Comparison of ENCODE assay signal across 10 mouse cellular contexts in genomic region chr4:57860204-57860611, GRCm38 (mm10). TPM values are rescaled to one million over a fixed set of nuclear protein-coding genes. Genes with fewer than 3 reads are reported as not detected.
A peak's percentile ranks its signal among the peaks of the same experiment; 100 is the strongest.
DNase-seq lines count a peak whose midpoint lies in the region; ATAC-seq and TF ChIP-seq lines count a peak whose summit lies in the region.
"Had no signal": no experiment of that assay in that cellular context is flagged by ENCODE, and none has a peak within 500 bp of the region (broad histone marks: within the 10 kb centered on the region; RNA-seq: fewer than 3 reads in every experiment).

No protein-coding gene starts in this region.

- no peak overlapping the region for H3K4me2 ChIP-seq in kidney, embryonic 16.5 days (replicated peaks; ENCODE audit: low read depth, low read length)
- H3K4me2 ChIP-seq: lung, embryonic 15.5 days had no signal

- peaks cover 24% of the 10 kb centered on the region; the same call in 1 of the 2 replicates for H3K4me1 ChIP-seq in kidney, embryonic 16.5 days (ENCODE audit: insufficient read depth, low read length)
- peaks cover 35% of the 10 kb centered on the region for H3K4me1 ChIP-seq in kidney, adult 2 months (ENCODE audit: control insufficient read depth, insufficient read depth, low read length)
- no peaks in the 10 kb centered on the region for H3K4me1 ChIP-seq in cerebellum, adult 2 months (ENCODE audit: control insufficient read depth, insufficient read depth, low read length)

- H3K27me3 ChIP-seq in kidney, embryonic 16.5 days (ENCODE audit: insufficient read depth, low read length) = no peaks in the 10 kb centered on the region
- H3K27me3 ChIP-seq in kidney, adult 2 months (replicated peaks; ENCODE audit: control insufficient read depth, insufficient read depth, low read length) = no peaks in the 10 kb centered on the region
- H3K27me3 ChIP-seq in cerebellum, adult 2 months (ENCODE audit: control insufficient read depth, insufficient read depth, low read length) = no peaks in the 10 kb centered on the region
- H3K27me3 ChIP-seq: lung, embryonic 15.5 days had no signal

- peak; percentile 57 for DNase-seq in kidney, adult 11 months
- DNase-seq in gastrocnemius, postnatal 14 days = peak; percentile 40
- DNase-seq in kidney, adult 2 months = peak; percentile 78
- DNase-seq in lung, postnatal 36 days = peak; percentile 74
- DNase-seq in thymus, postnatal 14 days = no peak
- DNase-seq in cerebellum, adult 2 months = no peak
- DNase-seq: cerebellum, adult 9-10 months had no signal

- peaks cover 30% of the 10 kb centered on the region for H3K36me3 ChIP-seq in kidney, embryonic 16.5 days (ENCODE audit: insufficient read depth, low read length)
- peaks cover 8% of the 10 kb centered on the region; the same call in 1 of the 2 replicates for H3K36me3 ChIP-seq in kidney, adult 2 months (ENCODE audit: control insufficient read depth, insufficient read depth, low read length)

- H3K27ac ChIP-seq in kidney, embryonic 16.5 days (ENCODE audit: low read length) = no peak overlapping the region
- peak overlapping the region; percentile 49 for H3K27ac ChIP-seq in kidney, adult 2 months (ENCODE audit: insufficient read depth, low read depth, low read length)
- H3K27ac ChIP-seq in cerebellum, adult 2 months (ENCODE audit: insufficient read depth, low read length) = no peak overlapping the region
- H3K27ac ChIP-seq: lung, embryonic 15.5 days had no signal

- TF ChIP-seq CTCF in kidney, adult 2 months (conservative IDR thresholded peaks at IDR 0.05; ENCODE audit: insufficient read depth, insufficient read length, low read depth, low read length) = peak; percentile 31
- TF ChIP-seq CTCF in cerebellum, adult 2 months (IDR thresholded peaks at IDR 0.05; ENCODE audit: borderline replicate concordance, insufficient read depth, low read depth, low read length) = no peak

- H3K9me3 ChIP-seq in kidney, embryonic 16.5 days (ENCODE audit: low read length) = no peaks in the 10 kb centered on the region
- H3K9me3 ChIP-seq: lung, embryonic 15.5 days had no signal

- 56% methylated on average over 6 of the region's 6 CpGs for WGBS in kidney, embryonic 16.5 days
- WGBS in kidney, adult 2 months = 34% methylated on average over 6 of the region's 6 CpGs
- 87% methylated on average over 6 of the region's 6 CpGs for WGBS in cerebellum, adult 2 months

- no peak overlapping the region for H3K4me3 ChIP-seq in kidney, embryonic 16.5 days (ENCODE audit: low read length)
- no peak overlapping the region for H3K4me3 ChIP-seq in kidney, adult 2 months (ENCODE audit: insufficient read depth, low read depth, low read length)
- H3K4me3 ChIP-seq in cerebellum, adult 2 months (replicated peaks; ENCODE audit: insufficient read depth, low read depth, low read length) = no peak overlapping the region
- H3K4me3 ChIP-seq: lung, embryonic 15.5 days; myocyte had no signal

- no peak for ATAC-seq in kidney, embryonic 16.5 days (ENCODE audit: low FRiP score, low TSS enrichment)

- no peak for TF ChIP-seq POLR2A in kidney, adult 2 months (IDR thresholded peaks at IDR 0.05; ENCODE audit: low read depth, low read length)
- no peak for TF ChIP-seq POLR2A in cerebellum, adult 2 months (IDR thresholded peaks at IDR 0.05; ENCODE audit: borderline replicate concordance, insufficient read depth, low read length)

- intact Hi-C loops in gastrocnemius, postnatal 14 days (cut with DNase I; ENCODE audit: low total_unique reads) = no loop called here

- no peak overlapping the region for H3K9ac ChIP-seq in kidney, embryonic 16.5 days (replicated peaks; ENCODE audit: low read length)
- H3K9ac ChIP-seq: lung, embryonic 15.5 days had no signal

RNA-seq across cellular contexts. Expression of gene D630039A03Rik, which starts 55.9 kb away (rescaled TPM):
- 1.7 and 2.2 TPM in 2 replicates for polyA plus RNA-seq in kidney, embryonic 16.5 days (2015; fragmentation: Nextera tagmentation; extraction: Ambion mirVana)
- total RNA-seq in gastrocnemius, postnatal 14 days (2021) = not detected
- 17.8 and 19.8 TPM in 2 replicates for polyA plus RNA-seq in kidney, adult 2 months (2012; rRNA removed)
- polyA plus RNA-seq in cerebellum, adult 2 months (2012; rRNA removed) = 0.54 and 0.86 TPM in 2 replicates

Comparison
In these comparisons a context has a peak if more than half of its experiments do, and no peak if none do; other contexts are left out.
1. DNase-seq: peak in kidney, adult 11 months (single experiment), gastrocnemius, postnatal 14 days (single experiment), kidney, adult 2 months (single experiment) and lung, postnatal 36 days (single experiment); none in thymus, postnatal 14 days (single experiment) and cerebellum, adult 2 months (0 of 2).